ENCODE assay signal across 12 mouse cellular contexts in genomic region chr10:125114318-125114717, GRCm38 (mm10).
DNase-seq lines count a peak whose midpoint lies in the region; ATAC-seq and TF ChIP-seq lines count a peak whose summit lies in the region.
"Had no signal": no experiment of that assay in that cellular context is flagged by ENCODE, and none has a peak within 500 bp of the region (broad histone marks: within the 10 kb centered on the region; RNA-seq: fewer than 3 reads in every experiment).

No protein-coding gene starts in this region.

- no peak overlapping the region for H3K27ac ChIP-seq in kidney, embryonic 15.5 days
- H3K27ac ChIP-seq in ES-E14 (ENCODE audit: insufficient read depth, low read depth, low read length, poor library complexity, severe bottlenecking): no peak overlapping the region
- H3K27ac ChIP-seq: liver, embryonic 13.5 days had no signal

- ATAC-seq in kidney, embryonic 15.5 days (replicated peaks; ENCODE audit: low FRiP score): 0 out of 2 replicates have a peak, but pooled peaks have one; percentile 18
- peak; percentile 65; the same call in 1 of the 2 replicates for ATAC-seq in granulocyte monocyte progenitor cell, adult 5-6 weeks (replicated peaks; ENCODE audit: poor library complexity, severe bottlenecking)
- no peak for ATAC-seq in activated CD4-positive, CD25-positive, alpha-beta regulatory T cell, adult 4 months

- no peaks in the 10 kb centered on the region for H3K27me3 ChIP-seq in kidney, embryonic 15.5 days
- H3K27me3 ChIP-seq: liver, embryonic 13.5 days had no signal

- H3K36me3 ChIP-seq in kidney, embryonic 15.5 days: no peaks in the 10 kb centered on the region
- no peaks in the 10 kb centered on the region for H3K36me3 ChIP-seq in ES-E14 (ENCODE audit: control insufficient read depth, insufficient read depth, low read length, poor library complexity, severe bottlenecking)
- H3K36me3 ChIP-seq: liver, embryonic 13.5 days had no signal

- no peaks in the 10 kb centered on the region for H3K9me3 ChIP-seq in kidney, embryonic 15.5 days (replicated peaks)
- no peaks in the 10 kb centered on the region for H3K9me3 ChIP-seq in ES-E14 (ENCODE audit: control insufficient read depth, insufficient read depth, low read depth, low read length)
- H3K9me3 ChIP-seq: liver, embryonic 13.5 days had no signal

- H3K9ac ChIP-seq in kidney, embryonic 15.5 days: no peak overlapping the region
- no peak overlapping the region for H3K9ac ChIP-seq in ES-E14 (ENCODE audit: insufficient read depth, low read depth, low read length, poor library complexity, severe bottlenecking)
- H3K9ac ChIP-seq: liver, embryonic 13.5 days had no signal

- H3K4me2 ChIP-seq in kidney, embryonic 15.5 days: no peak overlapping the region
- H3K4me2 ChIP-seq: liver, embryonic 13.5 days; midbrain, embryonic 11.5 days had no signal

- no peaks in the 10 kb centered on the region for H3K4me1 ChIP-seq in kidney, embryonic 15.5 days
- no peaks in the 10 kb centered on the region for H3K4me1 ChIP-seq in ES-E14 (ENCODE audit: control insufficient read depth in 2 of 2, insufficient read depth in 2 of 2, low read length in 2 of 2, poor library complexity in 1 of 2)
- H3K4me1 ChIP-seq: liver, embryonic 13.5 days had no signal

- H3K4me3 ChIP-seq in kidney, embryonic 15.5 days (replicated peaks): no peak overlapping the region
- H3K4me3 ChIP-seq in ES-E14 (ENCODE audit: insufficient read depth in 1 of 2, low read depth in 1 of 2, low read length in 2 of 2, poor library complexity in 1 of 2, severe bottlenecking in 1 of 2): no peak overlapping the region
- H3K4me3 ChIP-seq: liver, embryonic 13.5 days had no signal

- 34% methylated on average over 1 of the region's 1 CpGs for WGBS in kidney, embryonic 15.5 days

- peak; percentile 1 for DNase-seq in cerebellum, adult 9-10 months
- no peak for DNase-seq in cerebellum, postnatal 25 days
- no peak for DNase-seq in kidney, adult 18-20 months
- peak; percentile 47 for DNase-seq in ES-E14 (ENCODE audit: low read depth, low spot score)
- no peak for DNase-seq in left cerebral cortex, adult 11 months (ENCODE audit: low spot score)
- DNase-seq: cerebellum, adult 11-12 months; layer of hippocampus, adult 9-11 months; liver, embryonic 13.5 days had no signal

- in situ Hi-C loops in ES-E14 (cut with MboI; ENCODE audit: low sequenced_read_pairs in 2 of 2, unreplicated experiment in 2 of 2): loop anchor here in 1 of 2 experiments (25.0 kb wide), 2 partner anchors 298 to 423 kb away; no protein-coding TSS in a partner anchor

TF ChIP-seq in ES-E14, 5 proteins besides CTCF, POLR2A, EP300 and RAD21:
- no peak for TF ChIP-seq HCFC1 (IDR thresholded peaks at IDR 0.05; ENCODE audit: borderline replicate concordance, insufficient read depth, low read length)
- TF ChIP-seq ZC3H11A (IDR thresholded peaks at IDR 0.05; ENCODE audit: borderline replicate concordance, low read depth, low read length): peak; percentile 65; the same call in 1 of the 2 replicates
- TF ChIP-seq MAFK (IDR thresholded peaks at IDR 0.05; ENCODE audit: insufficient read depth, low read depth, low read length): no peak
TF ChIP-seq in ES-E14: peak in this region for 1.

Comparison
In these comparisons a context has a peak if more than half of its experiments do, and no peak if none do; other contexts are left out.
1. DNase-seq: peak in cerebellum, adult 9-10 months (single experiment) and ES-E14 (single experiment); none in cerebellum, postnatal 25 days (0 of 2), kidney, adult 18-20 months (single experiment) and left cerebral cortex, adult 11 months (single experiment).